Mouse (Mus musculus) ES-E14 (cell line): Measurements from ENCODE around the gene Fgd2. TPM values are rescaled to one million over a fixed set of nuclear protein-coding genes. Genes with fewer than 3 reads are reported as not detected.

Experiments used
- DNase-seq: peaks from one replicate; pipeline ENCODE4 v3.0.0-alpha.2; 2013; ENCODE audit warnings: low read depth, low spot score
- H3K27ac ChIP-seq: 2 replicates; pipeline ENCODE4 v1.5.1; 2012; ENCODE audit warnings: low read depth, mild to moderate bottlenecking, low read length, moderate library complexity, mixed read lengths; ENCODE audit not compliant: poor library complexity, insufficient read depth, severe bottlenecking
- H3K36me3 ChIP-seq: 2 replicates; pipeline ENCODE4 v1.6.1; 2012; ENCODE audit warnings: mild to moderate bottlenecking, low read length, moderate library complexity, mixed read lengths; ENCODE audit not compliant: control insufficient read depth, poor library complexity, insufficient read depth, severe bottlenecking
- H3K4me1 ChIP-seq, 2 experiments: fragments of 150-350 bp in 1 of 2; sonication (generic) in 1 of 2; 2 replicates each; pipeline ENCODE4 v1.6.1; 2012; ENCODE audit warnings: low read length in 2 of 2, mild to moderate bottlenecking in 1 of 2, mixed read lengths in 1 of 2; ENCODE audit not compliant: control insufficient read depth in 2 of 2, insufficient read depth in 2 of 2, poor library complexity in 1 of 2
- H3K4me3 ChIP-seq, 2 experiments: fragments of 150-350 bp in 1 of 2; sonication (generic) in 1 of 2; 2 replicates each; pipeline ENCODE4 v1.5.1; 2012; ENCODE audit warnings: low read length in 2 of 2, low read depth in 1 of 2, mild to moderate bottlenecking in 1 of 2, mixed read lengths in 1 of 2; ENCODE audit not compliant: insufficient read depth in 1 of 2, poor library complexity in 1 of 2, severe bottlenecking in 1 of 2
- H3K9ac ChIP-seq: 2 replicates; pipeline ENCODE4 v1.6.1; 2012; ENCODE audit warnings: low read depth, mild to moderate bottlenecking, low read length, mixed read lengths; ENCODE audit not compliant: poor library complexity, insufficient read depth, severe bottlenecking
- H3K9me3 ChIP-seq: fragments of 150-350 bp; sonication (generic); 2 replicates; pipeline ENCODE4 v1.6.1; 2012; ENCODE audit warnings: low read depth, mild to moderate bottlenecking, low read length; ENCODE audit not compliant: control insufficient read depth, insufficient read depth
- CHD2 ChIP-seq: IDR thresholded peaks from 2 replicates; pipeline ENCODE4 v1.6.1; 2014; ENCODE audit warnings: mild to moderate bottlenecking, low read depth, low read length, inconsistent platforms
- HCFC1 ChIP-seq: IDR thresholded peaks from 2 replicates; pipeline ENCODE4 v1.6.1; 2012; ENCODE audit warnings: low read length, inconsistent platforms, borderline replicate concordance; ENCODE audit not compliant: insufficient read depth
- MAFK ChIP-seq: IDR thresholded peaks from 2 replicates; pipeline ENCODE4 v1.6.1; 2014; ENCODE audit warnings: mild to moderate bottlenecking, low read depth, low read length, inconsistent platforms; ENCODE audit not compliant: insufficient read depth
- ZC3H11A ChIP-seq: IDR thresholded peaks from 2 replicates; pipeline ENCODE4 v1.6.1; 2012; ENCODE audit warnings: low read depth, mild to moderate bottlenecking, inconsistent platforms, low read length, borderline replicate concordance
- ZNF384 ChIP-seq: IDR thresholded peaks from 2 replicates; pipeline ENCODE4 v1.6.1; 2012; ENCODE audit warnings: low read depth, low read length, inconsistent platforms
- in situ Hi-C, 2 experiments: fragments of 600-800 bp; cut with MboI; formaldehyde crosslinking; loops; one replicate each; pipeline ENCODE4 v1.15.1; 2025; ENCODE audit warnings: low sequenced_read_pairs in 2 of 2, inconsistent platforms in 1 of 2; ENCODE audit not compliant: unreplicated experiment in 2 of 2
- total RNA-seq: library from RNA; depleted of rRNA; stranded (reverse); fragments of 300-350 nt; gene quantifications from 2 replicates; pipeline ENCODE4 v1.2.3, GENCODE M21; 2012; rRNA removed

Gene Fgd2
- 1.9 and 3.8 TPM in 2 replicates for total RNA-seq

- Histone ChIP-seq H3K4me3 (0 out of 4 replicates have a peak within 1 kb of the TSS, but pooled peaks of 1 of the 2 experiments have one; percentile 15), H3K9ac (no peak within 1 kb of the TSS), H3K27ac (no peak within 1 kb of the TSS), H3K36me3 (no peaks in the 10 kb centered on the region), H3K9me3 (no peaks in the 10 kb centered on the region), H3K4me1 (peaks cover 0 to 11% of the 10 kb centered on the region in 2 experiments; a peak in 1 of 4 replicates)
- DNase-seq, result no peak
- no peak for TF ChIP-seq CHD2
- TF ChIP-seq HCFC1, result no peak
- TF ChIP-seq ZNF384, result no peak
- TF ChIP-seq MAFK, result no peak
- no peak for TF ChIP-seq ZC3H11A
- in situ Hi-C loops, result no loop called here
Measured at GRCm38 (mm10) chr17:29360761-29361221, at the start of gene Fgd2. Gene Fgd2, plus strand, starts transcription at chr17:29360914.

DNA sequence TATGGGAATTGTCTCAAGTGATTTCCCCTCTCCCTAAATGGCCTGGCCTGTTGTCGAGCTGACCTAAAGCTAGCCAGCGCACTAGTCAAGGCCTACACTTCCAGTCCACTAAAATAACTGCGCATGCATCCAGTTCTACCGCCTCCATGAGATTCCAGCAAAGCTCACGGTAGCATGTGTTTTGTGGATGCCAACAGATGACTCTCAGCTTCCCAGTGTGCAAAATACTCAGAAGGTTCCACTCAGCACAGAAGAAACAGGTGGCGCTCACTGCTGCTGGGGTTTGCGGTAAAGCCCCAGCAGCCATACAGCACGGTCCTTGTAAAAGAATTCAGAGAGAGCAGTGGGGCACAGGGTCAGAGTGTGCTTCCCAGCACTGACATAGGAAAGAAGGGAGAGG is 49.1 kb upstream of the Fgd2 start:
- in situ Hi-C loops, result no loop called here
- no peak for TF ChIP-seq MAFK
- no peak for TF ChIP-seq HCFC1
- TF ChIP-seq ZC3H11A, result no peak
- TF ChIP-seq CHD2, result no peak
- TF ChIP-seq ZNF384, result no peak
- Histone ChIP-seq H3K9ac (no peak overlapping the region), H3K36me3 (no peaks in the 10 kb centered on the region), H3K9me3 (no peaks in the 10 kb centered on the region), H3K4me1 (no peaks in the 10 kb centered on the region; a peak in 1 of 4 replicates), H3K4me3 (no peak overlapping the region), H3K27ac (no peak overlapping the region)
- DNase-seq, result no peak

- Histone ChIP-seq H3K27ac (no peak overlapping the region), H3K4me1 (no peaks in the 10 kb centered on the region; a peak in 1 of 4 replicates), H3K4me3 (no peak overlapping the region), H3K9me3 (no peaks in the 10 kb centered on the region), H3K36me3 (no peaks in the 10 kb centered on the region), H3K9ac (no peak overlapping the region)
- DNase-seq, result no peak
- in situ Hi-C loops, result no loop called here
- TF ChIP-seq MAFK (no peak), ZNF384 (no peak), HCFC1 (no peak), ZC3H11A (no peak), CHD2 (no peak)
Measured at GRCm38 (mm10) chr17:29312082-29312481, 48.6 kb upstream of the Fgd2 start.

DNA sequence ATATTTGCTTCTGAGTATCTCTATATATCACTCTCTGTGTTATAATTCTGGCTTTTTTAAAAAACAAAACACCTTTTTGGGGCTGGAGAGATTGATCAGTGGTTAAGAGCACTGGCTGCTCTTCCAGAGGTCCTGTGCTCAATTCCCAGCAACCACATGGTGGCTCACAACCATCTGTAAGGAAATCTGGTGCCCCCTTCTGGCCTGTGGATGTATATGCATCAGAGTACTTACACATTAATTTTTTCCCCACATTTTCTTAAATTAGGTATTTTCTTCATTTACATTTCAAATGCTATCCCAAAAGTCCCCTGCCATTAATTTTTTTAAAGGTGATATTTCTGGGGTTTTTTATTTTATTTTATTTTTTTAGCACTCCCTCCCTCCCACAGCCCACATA is 47.4 kb upstream of the Fgd2 start:
- in situ Hi-C loops, result no loop called here
- Histone ChIP-seq H3K4me1 (no peaks in the 10 kb centered on the region; a peak in 1 of 4 replicates), H3K4me3 (no peak overlapping the region), H3K36me3 (no peaks in the 10 kb centered on the region), H3K9me3 (no peaks in the 10 kb centered on the region), H3K27ac (no peak overlapping the region), H3K9ac (no peak overlapping the region)
- DNase-seq, result peak; percentile 47
- TF ChIP-seq MAFK (no peak), CHD2 (no peak), HCFC1 (no peak), ZC3H11A (no peak), ZNF384 (no peak)
